Mouse (Mus musculus) heart, adult 2 months (tissue): Measurements from ENCODE around the gene Asxl1. TPM values are rescaled to one million over a fixed set of nuclear protein-coding genes. Genes with fewer than 3 reads are reported as not detected.

ENCODE experiments used
- DNase-seq, 2 experiments: peaks; one replicate each; pipeline ENCODE4 v3.0.0; 2021
- H3K27ac ChIP-seq: fragments of 200-600 bp; 2 replicates; pipeline ENCODE4 v1.8.1; 2022
- H3K27me3 ChIP-seq: fragments of 200-500 bp; 2 replicates; pipeline ENCODE4 v1.6.1; 2012; ENCODE audit warnings: mild to moderate bottlenecking, low read length, inconsistent platforms, mixed read lengths; ENCODE audit not compliant: control insufficient read depth, insufficient read depth
- H3K36me3 ChIP-seq: fragments of 200-500 bp; 2 replicates; pipeline ENCODE4 v1.6.1; 2012; ENCODE audit warnings: low read length, inconsistent platforms; ENCODE audit not compliant: control insufficient read depth, insufficient read depth
- H3K4me1 ChIP-seq: fragments of 200-500 bp; 2 replicates; pipeline ENCODE4 v1.6.1; 2011; ENCODE audit warnings: low read length; ENCODE audit not compliant: control insufficient read depth, insufficient read depth
- H3K4me3 ChIP-seq: fragments of 200-600 bp; 2 replicates; pipeline ENCODE4 v1.8.1; 2022
- H3K79me2 ChIP-seq: fragments of 200-500 bp; replicated peaks from 2 replicates; pipeline ENCODE4 v1.6.1; 2012; ENCODE audit warnings: mild to moderate bottlenecking, inconsistent platforms, low read length, moderate library complexity, mixed read lengths; ENCODE audit not compliant: control insufficient read depth, insufficient read depth
- H3K9ac ChIP-seq: fragments of 200-500 bp; 2 replicates; pipeline ENCODE4 v1.6.1; 2012; ENCODE audit warnings: low read depth, mild to moderate bottlenecking, control low read depth, inconsistent platforms, low read length, mixed read lengths
- CTCF ChIP-seq: fragments of 200-600 bp; IDR thresholded peaks from 2 replicates; pipeline ENCODE4 v1.8.1; 2022; ENCODE audit warnings: antibody characterized with exemption, mild to moderate bottlenecking, moderate library complexity
- EP300 ChIP-seq: fragments of 200-500 bp; IDR thresholded peaks from 2 replicates; pipeline ENCODE4 v1.6.1; 2011; ENCODE audit warnings: low read depth, low read length, control low read depth; ENCODE audit not compliant: insufficient read depth
- POLR2A ChIP-seq: fragments of 200-500 bp; IDR thresholded peaks from 2 replicates; pipeline ENCODE4 v1.6.1; 2011; ENCODE audit warnings: mild to moderate bottlenecking, low read depth, low read length, control low read depth; ENCODE audit not compliant: insufficient read depth
- WGBS: fragments of 180-500 bp; shearing (Covaris S2); methylation state at CpG from one replicate; pipeline ENCODE4 v1.1.7; 2018; 5-methylcytosine and 5-hydroxymethylcytosine counted together
- intact Hi-C: fragments of 180-260 bp; cut with DNase I; formaldehyde crosslinking; loops from one replicate; pipeline ENCODE4 v1.15.1; 2025
- polyA plus RNA-seq: library from polyadenylated mRNA; depleted of rRNA; stranded (reverse); fragments of >200 nt; gene quantifications from 2 replicates; pipeline ENCODE4 v1.2.3, GENCODE M21; 2012
- total RNA-seq, 2 experiments: library from RNA; stranded (reverse); gene quantifications; 2 replicates each; pipeline ENCODE4 v1.2.3; 2021

Gene Asxl1
- total and polyA plus RNA-seq, 3 experiments = 8.0 to 21.2 (median 17.7) TPM

DNA sequence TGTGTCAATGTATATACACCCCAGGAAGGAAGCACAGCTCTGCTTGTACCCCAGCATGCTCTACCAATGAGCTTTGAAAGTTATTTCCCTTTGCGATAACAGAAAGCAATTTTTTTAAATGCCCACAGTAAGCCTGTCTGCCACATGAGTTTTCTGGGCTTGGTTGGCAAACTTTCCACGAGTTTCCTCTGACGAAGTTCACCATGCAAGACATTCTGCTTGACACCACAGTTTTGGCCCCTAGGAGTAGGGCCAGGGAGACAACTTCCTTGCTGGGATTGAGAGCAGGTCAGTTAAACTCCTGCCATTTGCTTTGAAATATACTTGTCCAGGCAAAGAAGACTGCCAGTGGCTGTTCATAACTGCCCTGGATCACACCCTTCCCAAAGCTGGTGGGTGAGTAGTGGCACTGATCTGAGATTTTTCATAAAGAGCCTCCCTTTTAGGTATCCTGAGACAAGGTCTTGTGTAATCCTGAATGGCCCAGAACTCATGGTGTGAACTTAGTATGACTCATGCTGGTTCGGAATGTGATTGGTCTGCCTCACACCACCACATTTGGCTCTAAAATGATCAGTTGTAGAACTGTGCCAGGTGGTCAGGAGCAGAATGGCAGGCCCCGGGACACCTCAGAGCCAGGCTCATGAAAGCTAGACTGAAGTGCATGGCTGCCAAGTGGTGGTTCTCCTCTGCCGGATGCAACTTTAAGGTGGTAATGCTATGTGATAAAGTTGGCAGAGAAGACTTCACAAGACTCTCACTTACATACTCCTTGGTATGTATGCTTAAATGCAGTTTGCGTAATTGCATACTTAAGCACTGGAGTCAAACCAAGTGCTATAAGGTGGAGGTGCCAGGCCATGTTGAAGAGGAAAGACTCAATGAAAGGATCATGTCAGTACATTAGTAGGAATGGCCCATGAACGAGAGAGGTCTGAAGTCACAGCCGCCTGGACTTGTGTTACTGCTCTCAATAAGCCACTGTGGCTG lies 7.0 kb upstream of the Asxl1 start:
- intact Hi-C loops = no loop called here
- no peaks in the 10 kb centered on the region for H3K79me2 ChIP-seq
- H3K36me3 ChIP-seq = no peaks in the 10 kb centered on the region
- H3K4me1 ChIP-seq = no peaks in the 10 kb centered on the region; the same call in 1 of the 2 replicates
- H3K27ac ChIP-seq = no peak overlapping the region
- 76% methylated on average over 9 of the region's 9 CpGs for WGBS
- no peak for DNase-seq
- H3K9ac ChIP-seq = no peak overlapping the region
- H3K27me3 ChIP-seq = no peaks in the 10 kb centered on the region
- no peak overlapping the region for H3K4me3 ChIP-seq
- TF ChIP-seq POLR2A (no peak), CTCF (no peak), EP300 (no peak)

- intact Hi-C loops = loop anchor here (10.0 kb wide), 1 partner anchor 647 kb away; no protein-coding TSS in a partner anchor
- TF ChIP-seq EP300 (no peak), POLR2A (no peak), CTCF (no peak)
- Histone ChIP-seq H3K79me2 (no peaks in the 10 kb centered on the region; the same call in none of the 2 replicates), H3K27ac (no peak overlapping the region), H3K36me3 (no peaks in the 10 kb centered on the region), H3K4me3 (no peak overlapping the region), H3K4me1 (no peaks in the 10 kb centered on the region; the same call in 1 of the 2 replicates), H3K27me3 (no peaks in the 10 kb centered on the region), H3K9ac (no peak overlapping the region)
- no peak for DNase-seq
- 89% methylated on average over 6 of the region's 6 CpGs for WGBS
These were observed 3.5 kb upstream of the Asxl1 start for GRCm38 (mm10) chr2:153342166-153342565.

- H3K4me1 ChIP-seq = no peaks in the 10 kb centered on the region; the same call in 1 of the 2 replicates
- H3K9ac ChIP-seq = no peak overlapping the region
- DNase-seq = no peak
- intact Hi-C loops = loop anchor here (10.0 kb wide), 1 partner anchor 648 kb away; no protein-coding TSS in a partner anchor
- no peak overlapping the region for H3K27ac ChIP-seq
- 55% methylated on average over 3 of the region's 3 CpGs for WGBS
- no peak overlapping the region for H3K4me3 ChIP-seq
- H3K27me3 ChIP-seq = no peaks in the 10 kb centered on the region
- TF ChIP-seq POLR2A (no peak), CTCF (no peak), EP300 (no peak)
- no peaks in the 10 kb centered on the region; the same call in none of the 2 replicates for H3K79me2 ChIP-seq
- peaks cover 3% of the 10 kb centered on the region; the same call in 1 of the 2 replicates for H3K36me3 ChIP-seq
These were observed 3.0 kb upstream of the Asxl1 start for GRCm38 (mm10) chr2:153342602-153343001.

DNA sequence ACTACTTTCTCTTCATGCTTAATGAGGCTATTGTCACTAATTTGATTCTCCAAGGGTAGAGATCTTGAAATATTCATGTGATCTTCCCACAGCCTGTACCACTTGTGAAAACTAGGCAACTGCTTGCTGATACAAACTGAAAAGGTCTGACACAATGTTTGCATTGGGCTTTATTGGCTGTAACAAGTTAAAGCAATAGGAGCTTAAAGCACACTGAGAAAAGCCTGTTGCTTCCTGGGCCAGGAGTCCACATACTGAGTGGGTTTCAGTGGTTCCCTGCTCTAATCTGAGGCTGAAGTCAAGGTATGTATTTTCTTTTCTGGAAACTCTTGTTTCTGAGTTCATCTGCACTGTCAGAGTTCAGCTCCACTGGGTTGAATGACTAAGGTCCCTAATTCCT lies 2.4 kb upstream of the Asxl1 start:
- no peak overlapping the region for H3K27ac ChIP-seq

DNA sequence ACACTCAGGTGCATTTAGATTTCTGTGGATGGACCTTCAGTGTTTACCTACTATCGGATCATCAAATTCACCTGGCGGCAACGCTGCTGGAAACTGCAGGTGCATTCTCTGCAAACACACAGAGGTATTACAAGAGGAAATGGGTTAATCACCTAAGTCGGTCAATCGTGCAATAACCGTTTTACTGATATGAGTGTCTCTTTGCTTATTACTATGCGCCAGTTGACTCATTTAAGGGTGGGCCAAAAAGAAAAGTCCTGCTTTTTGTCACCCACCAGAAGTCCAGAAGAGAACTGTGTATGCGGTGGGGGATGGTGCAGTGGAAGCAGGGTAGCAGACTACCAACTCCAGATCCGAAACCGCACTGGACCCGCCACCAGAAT lies 567 bp upstream of the Asxl1 start:
- Histone ChIP-seq H3K27me3 (no peaks in the 10 kb centered on the region), H3K79me2 (no peaks in the 10 kb centered on the region; the same call in none of the 2 replicates), H3K4me3 (peak overlapping the region; percentile 76), H3K36me3 (peaks cover 19% of the 10 kb centered on the region), H3K4me1 (peaks cover 3% of the 10 kb centered on the region), H3K27ac (peak overlapping the region; percentile 100), H3K9ac (peak overlapping the region; percentile 91)
- 3% methylated on average over 11 of the region's 11 CpGs for WGBS
- intact Hi-C loops = loop anchor here (10.0 kb wide), 1 partner anchor 650 kb away; no protein-coding TSS in a partner anchor
- DNase-seq = no peak
- TF ChIP-seq POLR2A = no peak; the same call in 1 of the 2 replicates
- TF ChIP-seq CTCF = no peak
- no peak for TF ChIP-seq EP300

More for the DNA sequence above, 2.4 kb upstream of the Asxl1 start:
- TF ChIP-seq CTCF = no peak
- TF ChIP-seq POLR2A = no peak
- no peak for TF ChIP-seq EP300
- Histone ChIP-seq H3K4me3 (no peak overlapping the region), H3K27me3 (no peaks in the 10 kb centered on the region), H3K4me1 (no peaks in the 10 kb centered on the region; the same call in 1 of the 2 replicates), H3K79me2 (no peaks in the 10 kb centered on the region; the same call in none of the 2 replicates), H3K9ac (no peak overlapping the region), H3K36me3 (peaks cover 6% of the 10 kb centered on the region)
- intact Hi-C loops = loop anchor here (10.0 kb wide), 1 partner anchor 648 kb away; no protein-coding TSS in a partner anchor
- no peak for DNase-seq
